Mouse (Mus musculus) granulocyte monocyte progenitor cell, adult 5-6 weeks (primary cell): ENCODE measurements around the gene Skp2. TPM values are rescaled to one million over a fixed set of nuclear protein-coding genes. Genes with fewer than 3 reads are reported as not detected.

Source experiments
- ATAC-seq: replicated peaks from 2 replicates; pipeline ENCODE4 v1.8.0; 2016; ENCODE audit warnings: mild to moderate bottlenecking, moderate TSS enrichment, inconsistent platforms; ENCODE audit not compliant: poor library complexity, severe bottlenecking
- total RNA-seq, 2 experiments: library from RNA; stranded (forward) in 1 of 2; stranded (reverse) in 1 of 2; fragments of 200-712, 200-1000 nt in 1 of 2; fragments of >200 nt in 1 of 2; fragmentation: Nextera tagmentation in 1 of 2; gene quantifications; 2 replicates each; pipeline ENCODE4 v1.2.3; 2014 to 2017

The Skp2 gene
- total RNA-seq, 2 experiments from 2014 or later = 22.4 to 25.1 TPM

GRCm38 (mm10) chr15:9114599-9114998 lies 40.6 kb downstream of the Skp2 start:
- ATAC-seq = no peak

DNA sequence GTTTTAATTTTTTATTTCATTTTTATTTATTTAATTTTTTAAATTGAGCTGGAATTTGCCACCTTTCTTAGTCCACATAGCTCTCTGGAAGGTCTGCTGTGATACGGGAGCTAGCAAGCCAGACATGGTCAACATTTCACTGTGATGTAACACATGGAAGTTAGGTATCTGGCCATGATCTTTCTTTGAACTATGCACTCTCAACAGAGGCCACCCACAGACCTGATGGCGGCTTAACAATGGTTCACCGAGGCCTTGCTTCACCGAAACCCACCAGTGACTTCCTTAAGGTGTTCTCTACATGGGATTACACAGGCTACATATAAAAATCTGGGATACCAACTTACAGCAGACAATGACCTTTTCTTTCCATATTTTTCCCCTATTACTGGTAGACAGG lies 41.1 kb downstream of the Skp2 start:
- ATAC-seq = no peak

DNA sequence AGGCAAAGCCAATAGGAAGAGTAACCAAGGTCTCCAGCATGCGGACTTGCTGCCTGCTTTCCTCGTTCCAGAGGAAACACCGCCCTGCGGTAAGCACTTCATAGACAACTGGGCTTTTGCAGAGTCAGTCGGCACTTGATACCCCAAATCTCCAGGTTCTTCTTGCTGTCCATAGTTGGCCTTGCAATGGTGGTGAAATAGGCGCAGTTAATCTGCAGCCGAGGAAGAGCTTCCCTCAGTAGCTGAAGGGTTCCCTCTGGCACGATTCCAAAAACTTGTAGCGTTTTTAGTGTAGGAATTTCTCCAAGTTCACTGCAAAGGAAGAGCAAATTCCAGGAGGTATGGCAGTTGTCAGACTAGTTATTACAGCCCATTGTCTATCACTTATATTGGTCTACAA lies 41.7 kb downstream of the Skp2 start:
- no peak for ATAC-seq

DNA sequence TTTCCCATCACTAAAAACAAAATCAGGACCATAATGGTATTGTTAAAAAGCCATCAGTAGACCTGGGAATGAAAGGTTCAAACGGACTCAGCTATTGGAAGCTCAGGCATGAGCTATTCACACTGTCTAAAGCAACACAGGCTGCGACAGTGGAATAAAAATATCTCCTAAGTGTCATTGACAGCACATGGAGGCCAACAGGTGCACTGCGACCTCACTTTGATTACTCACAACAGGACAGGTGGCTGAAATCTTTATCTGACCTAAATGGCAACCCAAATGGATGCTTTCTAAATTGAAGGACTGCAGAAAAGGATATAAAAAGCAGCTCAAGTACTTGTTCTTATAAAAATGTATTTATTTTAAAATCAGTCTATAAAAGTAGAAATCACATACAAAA lies 43.6 kb downstream of the Skp2 start:
- no peak for ATAC-seq

DNA sequence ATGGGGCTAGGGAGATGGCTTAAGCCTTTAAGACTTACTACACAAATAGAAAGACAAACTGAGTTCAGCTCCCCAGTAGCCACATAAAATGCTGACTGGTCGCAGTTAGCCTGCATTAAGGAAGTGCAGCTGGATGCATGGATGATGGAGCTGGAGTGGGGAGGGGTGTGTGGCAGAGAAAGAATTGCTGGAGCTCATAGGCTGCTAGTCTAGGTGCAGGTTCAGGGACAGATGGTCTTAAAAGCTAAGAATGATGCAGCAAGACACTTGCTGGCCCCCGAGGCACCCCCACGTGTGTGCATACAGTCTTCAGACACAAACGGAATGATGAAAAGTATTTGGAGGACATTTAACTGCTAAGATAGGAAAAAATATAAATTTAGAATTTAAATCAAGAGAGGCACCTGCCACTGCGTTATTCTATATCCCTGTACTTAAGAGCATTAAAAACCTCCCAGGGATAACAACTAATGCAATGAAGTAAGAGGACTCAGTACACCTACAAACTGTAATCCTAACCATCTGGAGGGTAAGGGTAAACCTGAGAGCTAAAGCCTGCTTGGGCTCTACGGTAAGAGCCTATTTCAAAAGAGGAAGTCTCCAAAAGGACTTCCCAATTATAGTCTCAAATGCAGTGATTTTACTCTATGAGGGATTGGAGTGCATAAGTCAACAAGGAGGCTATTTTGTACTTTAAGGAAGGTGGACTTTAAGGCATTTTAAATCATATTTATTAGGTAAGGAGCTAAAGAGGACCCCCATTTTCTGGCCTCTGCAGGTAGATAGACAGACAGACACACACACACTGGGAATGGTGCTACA lies 44.5 kb downstream of the Skp2 start:
- peak; percentile 52; the same call in 1 of the 2 replicates for ATAC-seq

GRCm38 (mm10) chr15:9106303-9107074 lies 48.7 kb downstream of the Skp2 start:
- ATAC-seq = no peak

DNA sequence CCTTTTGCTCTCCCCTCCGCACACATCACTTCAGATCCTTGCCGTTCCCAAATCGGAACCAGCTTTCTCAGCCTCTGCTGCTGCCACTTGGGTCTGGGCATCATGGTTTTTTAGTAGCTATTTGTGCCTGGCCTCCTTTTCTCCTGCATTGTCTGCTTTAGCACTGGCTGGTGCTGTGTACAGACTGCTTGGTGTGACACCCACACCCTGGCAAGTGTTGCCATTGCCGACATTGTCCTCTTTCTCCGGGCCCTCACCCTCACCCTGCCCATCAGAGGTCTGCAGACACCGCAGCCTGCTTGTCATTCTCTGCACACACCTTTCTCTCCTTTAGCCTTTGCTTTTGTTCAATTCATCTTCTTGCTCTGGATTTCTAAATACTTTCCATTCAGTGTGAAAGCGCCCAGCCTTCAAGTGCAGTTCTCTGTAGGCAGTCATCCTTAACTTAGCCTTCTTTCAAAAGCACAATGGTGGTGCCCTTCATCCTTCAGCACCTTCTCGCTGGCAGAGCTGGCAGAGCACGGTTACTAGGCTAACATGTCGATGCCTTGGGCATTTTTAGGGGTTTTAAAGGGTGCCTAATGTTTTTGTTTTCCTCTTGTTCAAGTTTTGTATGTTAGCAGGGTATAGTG lies 54.7 kb downstream of the Skp2 start:
- ATAC-seq = no peak

DNA sequence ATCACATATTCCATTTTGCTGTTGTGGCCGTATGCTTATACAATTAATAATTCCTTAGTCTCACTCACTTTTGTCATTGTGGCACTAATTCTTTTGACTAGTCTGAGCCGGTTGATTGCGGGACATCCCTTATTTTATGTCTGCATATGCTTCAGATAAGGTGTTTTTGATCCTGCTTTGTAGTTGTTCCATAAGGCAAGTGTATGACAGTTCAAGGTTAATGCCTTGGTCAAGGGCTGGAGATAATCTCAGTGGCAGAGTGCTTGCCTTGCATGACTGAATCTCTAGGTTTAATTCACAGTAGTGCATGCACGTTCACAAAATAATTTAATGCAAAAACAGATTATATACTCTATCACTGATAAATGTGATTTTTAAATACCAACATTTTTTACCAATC lies 58.4 kb downstream of the Skp2 start:
- ATAC-seq = no peak

- no peak for ATAC-seq
Measured at GRCm38 (mm10) chr15:9094366-9094750, 60.9 kb downstream of the Skp2 start.

GRCm38 (mm10) chr15:9093598-9094365 lies 61.4 kb downstream of the Skp2 start:
- peak; percentile 30; the same call in 1 of the 2 replicates for ATAC-seq

- ATAC-seq = no peak
Measured at GRCm38 (mm10) chr15:9090662-9091061, 64.6 kb downstream of the Skp2 start.

DNA sequence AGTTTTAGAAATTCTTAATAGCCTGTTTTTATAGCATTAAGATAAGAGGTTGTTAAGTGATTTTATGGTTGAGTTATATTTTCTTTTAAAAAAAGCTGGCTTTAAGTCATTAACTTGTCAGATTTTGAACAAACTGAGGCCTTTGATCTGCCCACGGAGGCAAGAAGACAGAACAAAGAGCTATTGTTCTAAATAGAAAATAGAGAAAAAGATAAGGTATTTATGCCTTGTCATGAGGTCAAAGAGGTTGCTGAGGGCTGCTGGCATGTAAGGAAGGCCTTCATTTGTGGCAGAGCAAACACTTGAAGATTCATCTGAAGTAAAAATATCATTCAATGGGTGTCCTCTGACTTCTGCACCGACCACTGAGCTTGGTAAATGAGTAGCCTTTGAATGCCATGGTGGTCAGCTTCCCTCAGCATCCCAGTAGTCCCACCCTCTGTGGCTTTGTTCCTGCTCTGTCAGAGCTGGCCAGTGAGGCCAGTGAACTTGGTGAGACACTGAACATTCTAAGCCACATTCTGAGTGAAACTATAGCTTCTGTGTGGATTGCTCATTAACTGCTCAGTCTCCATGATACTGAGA lies 66.0 kb downstream of the Skp2 start:
- ATAC-seq = no peak

DNA sequence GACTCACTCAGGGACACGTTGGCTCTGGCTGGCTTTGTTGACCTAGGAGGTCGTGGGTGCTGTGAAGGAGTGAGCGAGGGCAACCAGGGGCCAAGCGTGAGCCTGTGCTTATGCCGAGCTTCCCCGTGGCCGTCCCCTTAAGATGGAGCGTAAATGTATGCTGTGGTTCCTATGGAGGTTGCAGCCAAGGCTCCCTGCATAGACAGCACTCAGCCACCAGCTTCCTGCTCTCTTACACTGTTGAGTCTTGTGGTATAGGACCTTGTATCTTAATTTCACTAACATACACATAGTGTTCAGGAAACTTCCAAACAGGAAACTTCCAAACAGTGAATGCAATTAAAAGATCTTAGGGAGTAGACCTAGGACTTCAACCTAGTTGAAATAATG lies 66.5 kb downstream of the Skp2 start:
- no peak for ATAC-seq

GRCm38 (mm10) chr15:9087895-9088682 lies 67.1 kb downstream of the Skp2 start:
- no peak for ATAC-seq

DNA sequence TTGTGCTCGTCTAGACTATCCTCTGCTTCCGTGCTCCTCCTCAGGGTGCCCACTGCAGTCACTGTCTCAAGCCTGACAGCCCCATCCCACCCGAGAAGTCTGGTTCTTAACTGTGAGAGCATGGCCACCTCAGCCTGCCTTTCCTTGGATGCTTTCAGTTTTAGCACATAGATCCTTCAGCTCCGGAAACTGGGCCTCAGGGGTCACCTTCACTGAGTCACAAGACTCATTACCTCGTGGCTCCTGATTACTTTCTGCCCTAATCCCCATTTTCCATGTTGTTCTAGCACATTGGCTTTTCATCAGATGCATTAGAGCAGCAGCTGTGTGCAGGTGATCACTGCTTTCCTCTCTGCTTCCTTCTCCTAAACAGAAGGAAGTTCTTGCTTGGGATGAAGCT lies 67.8 kb downstream of the Skp2 start:
- no peak for ATAC-seq

GRCm38 (mm10) chr15:9086813-9087212 lies 68.4 kb downstream of the Skp2 start:
- no peak for ATAC-seq

GRCm38 (mm10) chr15:9082753-9083152 lies 72.5 kb downstream of the Skp2 start:
- ATAC-seq = no peak

GRCm38 (mm10) chr15:9081294-9081693 lies 73.9 kb downstream of the Skp2 start:
- no peak for ATAC-seq

DNA sequence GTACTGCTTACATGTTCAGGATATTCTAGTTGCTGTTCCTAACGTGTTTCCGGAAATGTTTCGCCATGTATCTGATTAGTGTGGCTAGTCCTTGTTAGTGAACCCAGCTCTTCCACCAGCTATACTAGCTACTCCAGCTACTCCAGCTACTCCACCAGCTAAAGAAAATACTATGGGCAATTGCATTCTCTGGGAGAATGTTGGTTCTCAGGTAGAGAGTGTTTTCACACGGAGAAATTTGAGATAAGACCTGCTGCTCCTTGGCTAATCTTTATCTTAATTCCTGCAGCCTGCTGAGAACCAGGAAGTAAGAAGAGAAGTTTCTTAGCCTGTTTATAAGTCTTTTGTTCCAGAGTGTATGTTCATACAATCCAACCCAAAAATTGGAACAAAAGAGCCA lies 75.0 kb downstream of the Skp2 start:
- peak; percentile 70 for ATAC-seq
